Mouse (Mus musculus): ENCODE measurements around the gene Scd2.
"Not testable (repeated sequence)": the region's sequence is repeated elsewhere in the genome, so short reads cannot be mapped to it uniquely, and the experiment has no call there.

Scd2 gene

DNA sequence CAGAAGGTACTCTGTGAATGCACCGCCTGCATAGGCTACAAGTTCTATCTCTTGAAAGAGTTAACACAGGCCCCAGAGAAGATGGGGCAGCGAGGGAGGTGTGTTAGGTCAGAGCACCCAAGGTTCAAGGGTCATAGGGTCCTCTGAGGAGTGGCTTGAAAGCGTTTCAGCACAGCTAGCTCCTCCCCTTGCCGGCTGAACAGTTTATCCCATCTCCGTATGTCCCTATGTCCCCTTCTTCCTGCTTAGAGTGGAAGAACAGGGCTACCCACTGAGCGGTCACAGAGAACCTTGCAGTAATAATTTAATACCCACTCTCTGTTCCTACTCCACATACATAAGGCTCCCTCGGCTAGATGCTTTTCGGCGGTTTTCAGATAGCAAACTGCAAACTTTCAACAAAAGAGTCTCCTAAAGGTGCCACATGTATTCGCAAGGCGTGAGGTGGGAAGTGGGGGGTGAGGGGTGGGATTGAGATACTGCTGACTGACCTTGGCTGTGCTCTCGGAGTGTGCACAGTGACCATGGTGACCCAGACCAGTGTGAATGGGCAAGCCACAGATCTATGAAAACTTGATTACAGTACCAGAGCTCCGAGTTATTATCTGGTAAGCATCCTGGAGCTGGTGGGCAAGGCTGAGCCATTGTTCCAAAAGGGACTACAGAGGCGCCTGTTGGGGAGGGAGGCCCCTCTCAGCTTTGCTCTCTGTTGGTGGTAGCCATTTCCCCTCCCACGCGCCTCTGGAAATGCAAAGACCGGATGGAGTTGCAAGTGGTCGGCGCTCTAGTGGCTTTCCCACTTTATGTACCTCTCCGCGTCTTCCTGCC lies at the start of gene Scd2:
Gene Scd2 (plus strand): TSS at position 734 of the 828 bp plus-strand sequence.
- no peak for DNase-seq

DNA sequence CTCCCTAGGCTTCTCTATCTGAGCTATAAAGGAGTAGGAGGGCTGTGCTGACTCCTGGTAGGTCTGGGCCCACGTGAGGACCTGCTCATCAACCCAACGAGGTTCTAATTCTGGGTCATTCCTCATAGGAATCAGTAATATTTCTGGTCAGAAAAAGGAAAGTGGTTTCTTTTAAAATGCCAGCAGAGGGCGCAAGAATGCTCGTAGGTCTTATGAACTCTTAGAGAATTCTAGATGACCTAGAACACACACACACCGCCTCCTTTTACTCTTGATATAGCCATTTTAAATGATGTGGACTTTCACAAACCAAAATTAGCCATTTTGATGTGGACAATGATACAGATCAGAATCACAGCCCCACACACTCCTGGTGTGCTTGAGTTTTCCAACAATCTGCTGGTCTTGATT lies 47.7 kb upstream of the Scd2 start:
- peak in 1 of 2 experiments; percentile 51 for DNase-seq

- no peak for DNase-seq
These were observed 47.0 kb upstream of the Scd2 start for GRCm38 (mm10) chr19:44246341-44246911.

DNA sequence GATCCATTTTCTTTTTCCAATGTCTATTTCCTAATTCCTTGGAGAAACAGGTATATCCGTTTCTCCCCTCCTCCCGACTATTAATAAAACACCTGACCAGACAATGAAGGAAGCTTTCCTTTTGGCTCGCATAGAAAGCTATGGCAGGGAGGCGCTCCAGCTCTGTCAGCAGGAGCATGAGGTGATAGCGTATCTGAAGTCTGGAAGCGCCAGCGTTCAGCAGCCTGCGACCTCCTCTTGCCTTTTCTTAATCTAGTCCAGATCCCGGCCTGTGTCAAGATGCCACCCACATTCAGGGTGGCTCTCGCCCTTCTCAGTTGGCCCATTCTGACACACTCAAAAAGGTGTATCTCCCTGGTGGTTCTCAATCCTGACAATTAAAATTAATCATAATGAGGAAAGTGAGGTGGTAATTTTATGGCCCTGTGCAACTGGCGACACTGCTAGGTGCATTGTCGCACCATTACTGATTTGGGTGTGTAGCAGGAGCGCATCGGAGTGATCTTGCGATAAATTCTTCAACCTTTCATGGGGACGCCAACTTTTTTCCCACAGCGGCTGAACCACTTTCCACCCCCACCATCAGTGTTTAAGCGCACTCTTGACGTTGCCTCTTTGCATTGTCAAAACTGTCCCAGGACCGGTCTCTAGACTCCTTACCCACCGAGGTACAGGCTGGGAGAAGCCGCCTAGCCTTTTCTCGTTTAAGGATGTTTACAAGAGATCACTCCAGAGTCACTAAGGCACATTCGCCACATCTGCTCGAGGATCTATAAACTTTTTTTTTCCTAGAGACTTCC lies 46.0 kb upstream of the Scd2 start:
- peak in 1 of 2 experiments; percentile 7 for DNase-seq

DNA sequence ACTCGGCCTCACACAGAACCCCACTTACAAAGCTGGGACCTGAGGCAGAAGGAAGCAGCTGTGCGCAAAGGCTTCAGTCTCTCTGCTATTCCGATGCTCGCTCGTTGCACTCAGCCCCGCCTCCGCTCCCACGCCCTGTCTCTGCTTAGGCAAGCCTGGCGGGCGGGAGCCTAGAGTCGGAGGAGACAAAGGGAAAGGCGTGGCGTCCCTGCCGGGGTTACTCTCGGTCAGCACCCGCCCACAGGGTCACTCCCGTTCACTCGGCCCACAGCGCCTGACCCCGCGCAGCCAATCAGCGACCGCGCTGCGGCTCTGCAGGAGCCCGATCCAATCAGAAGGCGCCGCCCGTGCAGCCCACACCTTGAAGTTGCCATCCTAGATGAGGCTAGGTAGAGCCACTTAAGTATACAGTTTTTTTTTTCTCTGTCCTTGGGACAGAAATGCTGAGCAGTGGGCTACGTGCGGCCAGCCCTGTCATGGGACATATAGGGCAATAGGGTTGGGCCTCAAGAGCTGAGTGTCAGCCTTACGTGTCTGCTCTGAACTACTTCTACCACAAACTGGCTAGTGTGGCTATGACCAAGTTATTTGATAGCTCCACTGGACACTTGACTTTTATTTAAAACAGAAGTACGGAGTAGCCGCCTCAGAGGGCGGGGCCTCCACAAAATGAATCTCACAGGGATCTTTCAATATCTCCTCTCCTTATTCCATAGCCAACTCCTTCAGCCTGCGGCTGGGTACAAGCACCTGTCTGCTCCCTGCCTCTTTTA lies 45.2 kb upstream of the Scd2 start:
- DNase-seq, result peak; percentile 96 to 98

GRCm38 (mm10) chr19:44248854-44249351 lies 44.6 kb upstream of the Scd2 start:
- DNase-seq, result no peak

DNA sequence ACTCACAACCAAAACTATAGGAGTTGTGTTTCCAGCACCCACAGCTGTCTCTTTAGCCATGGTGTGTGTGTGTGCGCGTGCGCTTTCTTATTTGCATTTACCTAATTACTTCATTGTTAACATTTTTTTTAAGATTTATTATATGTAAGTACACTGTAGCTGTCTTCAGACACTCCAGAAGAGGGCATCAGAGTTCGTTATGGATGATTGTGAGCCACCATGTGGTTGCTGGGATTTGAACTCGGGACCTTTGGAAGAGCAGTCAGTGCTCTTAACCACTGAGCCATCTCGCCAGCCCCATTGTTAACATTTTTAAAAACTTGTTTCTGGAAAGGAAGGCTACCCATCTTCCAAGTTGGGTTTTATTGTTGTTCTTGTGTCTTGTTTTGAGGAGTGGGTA lies 42.3 kb upstream of the Scd2 start:
- DNase-seq, result not testable (repeated sequence)

- no peak for DNase-seq
These were observed 41.4 kb upstream of the Scd2 start for GRCm38 (mm10) chr19:44251936-44252558.

- DNase-seq, result not testable (repeated sequence)
These were observed 39.4 kb upstream of the Scd2 start for GRCm38 (mm10) chr19:44254106-44254505.

- DNase-seq, result no peak
These were observed 36.0 kb upstream of the Scd2 start for GRCm38 (mm10) chr19:44257377-44257966.

DNA sequence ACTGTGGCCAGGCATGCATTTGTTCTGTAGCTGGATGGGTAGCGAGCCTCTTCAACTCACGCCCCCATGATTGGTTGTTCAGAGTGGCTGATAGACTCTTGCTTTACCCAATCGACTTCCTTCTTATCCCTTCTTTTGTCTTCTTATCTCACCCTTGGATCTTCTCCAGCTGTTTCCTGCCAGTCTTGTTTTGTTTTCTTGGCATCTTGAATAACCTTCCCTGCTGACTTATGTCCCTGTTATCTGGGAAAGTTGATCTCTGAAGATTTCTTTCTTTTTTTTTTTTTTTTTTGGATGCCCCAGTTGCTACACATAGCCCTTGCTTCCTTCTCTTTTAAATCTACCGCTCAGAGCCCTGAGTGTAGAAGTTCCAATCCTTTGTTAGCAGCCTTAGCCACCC lies 34.0 kb upstream of the Scd2 start:
- DNase-seq, result no peak

DNA sequence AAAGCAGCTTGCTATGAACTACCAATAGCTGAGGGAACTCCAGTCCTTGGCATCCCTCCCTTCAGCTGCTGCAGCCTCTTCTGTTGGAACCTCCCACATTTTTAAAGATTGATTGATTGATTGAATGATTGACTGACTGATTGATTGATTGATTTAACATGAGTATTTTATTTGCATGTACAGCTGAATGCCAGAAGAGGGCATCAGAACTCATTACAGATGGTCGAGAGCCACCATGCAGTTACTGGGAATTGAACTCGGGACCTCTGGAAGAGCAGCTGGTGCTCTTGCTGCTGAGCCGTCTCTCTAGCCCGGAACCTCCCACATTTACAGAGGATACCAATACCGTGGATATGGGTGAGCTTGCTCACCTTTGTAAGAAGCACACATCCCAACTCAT lies 33.0 kb upstream of the Scd2 start:
- no peak for DNase-seq

DNA sequence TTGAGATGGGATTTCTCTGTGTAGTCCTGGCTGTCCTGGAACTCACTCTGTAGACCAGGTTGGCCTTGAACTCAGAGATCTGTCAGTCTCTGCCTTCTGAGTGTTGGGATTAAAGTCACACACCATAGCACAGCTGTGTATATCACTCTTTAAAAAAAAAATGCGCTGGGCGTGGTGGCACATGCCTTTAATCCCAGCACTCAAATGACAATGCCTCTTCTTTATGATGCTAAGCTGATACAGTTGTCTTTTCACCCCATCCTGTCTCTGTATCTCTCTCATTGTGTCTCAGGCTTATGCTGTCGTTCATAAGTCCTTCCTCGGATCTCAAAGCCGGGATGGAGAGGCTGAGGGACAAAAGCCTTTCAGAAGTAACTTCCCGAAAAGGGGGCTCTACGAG lies 31.7 kb upstream of the Scd2 start:
- no peak for DNase-seq

DNA sequence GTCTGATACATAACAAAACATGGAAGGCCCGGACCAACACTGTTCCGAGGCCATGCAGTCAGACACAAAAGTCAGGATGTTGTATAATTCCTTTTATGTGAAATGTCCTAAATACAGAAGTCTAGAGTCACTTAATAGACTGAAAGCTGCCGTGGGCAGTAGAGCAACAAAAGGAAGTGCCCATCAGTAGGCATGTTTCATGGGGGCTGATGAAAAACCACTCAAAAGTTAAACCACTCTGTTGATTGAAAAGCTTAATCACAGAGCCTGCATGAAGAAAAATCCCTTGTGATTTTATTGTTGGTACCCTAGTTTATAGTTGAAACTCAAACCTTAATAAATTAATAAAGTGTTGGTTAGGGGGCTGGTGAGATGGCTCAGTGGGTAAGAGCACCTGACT lies 29.9 kb upstream of the Scd2 start:
- no peak for DNase-seq

GRCm38 (mm10) chr19:44264226-44264625 lies 29.2 kb upstream of the Scd2 start:
- no peak for DNase-seq

DNA sequence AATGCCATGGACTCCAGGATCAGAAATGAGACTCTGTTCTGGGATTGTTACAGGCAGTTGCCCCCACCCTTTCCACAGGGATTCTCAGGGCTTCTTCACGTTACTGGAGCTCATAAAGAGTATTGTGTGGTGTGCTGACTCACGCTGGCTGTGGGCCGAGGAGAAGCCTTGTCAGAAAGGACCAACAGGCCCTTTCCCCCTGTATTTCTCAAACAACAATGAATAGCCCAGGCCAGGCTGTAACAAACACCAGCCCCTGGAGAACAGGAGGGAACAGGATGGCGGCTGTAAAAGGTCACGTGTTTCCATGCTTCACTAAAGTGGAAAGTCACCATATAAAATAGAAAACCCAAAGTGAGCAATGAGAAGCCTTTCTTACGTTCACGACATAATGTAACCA lies 28.2 kb upstream of the Scd2 start:
- no peak for DNase-seq

GRCm38 (mm10) chr19:44265911-44266337 lies 27.6 kb upstream of the Scd2 start:
- DNase-seq, result no peak

DNA sequence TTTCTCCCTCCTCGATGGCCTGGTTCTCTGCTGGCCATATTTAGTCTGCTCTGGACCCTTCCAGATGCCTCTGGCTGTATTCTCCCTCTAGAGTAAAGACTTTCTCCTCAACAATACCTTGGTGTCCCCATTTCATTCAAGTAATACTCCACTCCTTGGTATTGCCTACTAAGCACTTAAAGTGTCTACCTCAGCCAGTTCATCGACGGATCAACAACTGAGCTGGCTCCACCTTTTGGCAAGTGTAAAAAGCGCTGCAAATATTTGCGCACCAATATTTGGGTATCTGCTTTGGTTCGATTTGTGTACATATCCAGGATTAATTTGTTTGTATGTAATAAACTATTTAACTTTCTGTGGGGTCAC lies 27.0 kb upstream of the Scd2 start:
- peak in 1 of 2 experiments; percentile 10 for DNase-seq

DNA sequence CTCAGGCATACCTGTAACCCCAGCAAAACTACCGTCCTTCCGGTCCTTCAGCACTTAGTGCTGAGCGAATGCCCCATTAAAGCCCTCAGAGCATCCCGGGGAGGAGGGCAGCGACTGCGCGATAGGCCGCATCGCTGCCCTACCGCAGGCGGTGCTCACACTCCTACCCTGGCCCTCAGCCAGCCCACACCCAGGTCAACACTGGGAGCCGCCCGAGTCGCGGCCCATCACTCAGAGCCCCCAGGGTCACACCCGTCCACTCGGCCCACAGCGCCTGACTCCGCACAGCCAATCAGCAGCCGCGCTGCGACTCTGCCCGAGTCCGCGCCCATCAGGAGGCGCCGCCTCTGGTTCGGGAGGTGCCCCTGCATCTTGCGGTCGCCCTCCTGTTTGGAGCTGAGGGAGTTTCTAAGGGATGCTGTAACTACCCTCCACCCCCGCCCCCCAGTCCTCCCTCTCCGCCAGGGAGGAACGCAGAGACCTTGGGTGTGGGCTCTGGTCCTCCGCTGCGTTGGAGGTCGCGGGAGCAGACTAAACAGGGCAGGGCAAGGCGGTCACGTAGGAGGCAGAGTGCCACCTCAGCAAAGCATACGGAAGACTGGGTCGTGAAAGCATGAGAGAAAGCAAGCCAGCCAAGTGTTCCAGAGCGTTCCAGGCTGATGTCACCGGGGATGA lies 26.5 kb upstream of the Scd2 start:
- DNase-seq, result peak; percentile 87 to 94

DNA sequence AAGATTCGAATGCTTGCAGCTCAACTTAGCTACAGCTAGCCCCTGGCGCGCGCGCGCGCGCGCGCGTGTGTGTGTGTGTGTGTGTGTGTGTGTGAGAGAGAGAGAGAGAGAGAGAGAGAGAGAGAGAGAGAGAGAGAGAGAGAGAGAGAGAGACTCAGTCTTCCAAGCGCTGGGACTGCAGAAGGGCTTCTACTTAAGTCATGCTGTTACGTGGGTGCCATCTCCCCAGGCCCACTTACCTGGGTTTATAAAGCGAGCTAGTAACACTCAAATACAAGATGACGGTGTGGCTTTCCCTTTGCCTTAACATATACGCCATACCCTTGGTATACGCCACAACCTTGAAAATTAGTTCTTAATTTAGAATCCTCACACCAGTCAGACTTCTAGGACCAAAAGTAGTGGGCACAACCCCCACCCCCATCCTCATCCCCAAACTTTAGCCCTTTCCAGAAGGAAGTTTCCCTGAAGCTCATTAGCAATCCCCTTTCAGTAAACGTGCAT lies 25.9 kb upstream of the Scd2 start:
- DNase-seq, result no peak

DNA sequence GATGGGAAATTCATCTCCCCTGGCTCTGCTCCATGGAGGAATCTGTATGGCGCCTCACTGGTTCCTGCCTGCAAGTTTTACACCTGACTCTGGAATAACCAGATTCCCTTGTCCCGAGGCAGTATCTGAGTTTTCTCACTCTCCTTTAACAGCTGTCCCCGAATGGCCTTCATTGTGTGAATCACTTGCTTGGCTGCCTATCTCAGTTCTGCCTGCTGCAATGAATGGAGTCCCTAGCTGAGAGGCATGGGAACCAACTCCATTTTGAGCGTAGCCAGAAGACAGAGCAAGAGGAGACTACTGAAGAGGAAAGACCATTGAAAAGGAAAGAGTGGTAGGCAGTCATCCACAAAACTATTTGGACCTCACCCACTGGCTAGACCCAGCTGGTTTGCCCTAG lies 19.8 kb upstream of the Scd2 start:
- no peak for DNase-seq
